Mouse (Mus musculus): ENCODE results near the gene Runx1.

The Runx1 gene

DNA sequence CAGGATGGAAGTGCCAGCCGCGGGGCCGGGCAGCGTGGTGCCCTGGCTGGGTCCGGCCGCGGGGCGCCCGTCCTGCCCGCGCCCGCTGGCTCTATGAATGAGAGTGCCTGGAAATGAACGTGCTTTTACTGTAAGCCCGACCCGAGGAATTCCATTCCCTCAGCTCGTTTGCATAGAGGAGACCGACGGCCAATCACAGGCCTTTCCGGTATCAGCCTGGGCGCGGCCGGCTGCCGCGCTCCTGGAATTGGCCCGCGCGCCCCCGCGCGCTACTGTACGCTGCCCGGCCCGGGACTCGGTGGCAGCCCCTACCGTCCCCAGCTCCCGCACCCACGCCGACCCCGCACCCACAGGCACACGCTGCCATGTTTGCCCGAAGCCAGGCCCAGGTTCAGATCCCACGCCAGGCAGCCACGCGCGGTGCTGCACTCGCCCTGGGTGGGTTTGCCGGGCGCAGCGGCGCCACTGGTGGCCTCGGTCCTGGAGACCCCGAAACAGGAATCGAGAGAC lies 128.7 kb downstream of the Runx1 start:
- peak; percentile 93 for DNase-seq

DNA sequence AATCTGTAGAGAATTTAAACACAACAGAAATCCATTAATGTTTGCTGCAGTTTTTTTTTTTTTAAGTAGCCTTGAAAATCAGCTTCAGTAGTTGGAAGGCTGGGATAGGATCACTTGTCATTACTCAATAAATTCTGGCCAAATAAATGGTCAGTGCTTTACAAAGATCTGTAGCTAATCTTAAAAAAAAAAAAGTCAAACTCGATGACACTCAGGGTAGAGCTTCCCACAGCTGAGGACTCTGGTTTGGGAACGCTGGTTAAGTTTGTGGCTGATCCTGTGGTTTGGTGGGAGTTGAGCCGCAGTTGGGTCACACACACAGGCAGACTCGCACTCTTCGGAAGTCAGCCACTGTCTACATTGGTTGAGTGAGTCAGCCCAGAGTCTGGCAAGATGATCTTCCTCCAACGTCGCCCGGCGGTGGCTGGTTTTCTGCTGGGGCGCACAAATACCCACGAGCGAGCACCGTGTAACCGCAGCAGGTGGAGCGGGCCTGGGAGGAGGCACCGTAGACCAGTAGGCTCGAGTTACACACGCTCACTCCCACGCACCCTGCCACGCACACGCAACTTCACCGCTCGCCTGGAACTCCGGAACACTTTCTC lies 129.4 kb downstream of the Runx1 start:
- peak; percentile 15 for DNase-seq

DNA sequence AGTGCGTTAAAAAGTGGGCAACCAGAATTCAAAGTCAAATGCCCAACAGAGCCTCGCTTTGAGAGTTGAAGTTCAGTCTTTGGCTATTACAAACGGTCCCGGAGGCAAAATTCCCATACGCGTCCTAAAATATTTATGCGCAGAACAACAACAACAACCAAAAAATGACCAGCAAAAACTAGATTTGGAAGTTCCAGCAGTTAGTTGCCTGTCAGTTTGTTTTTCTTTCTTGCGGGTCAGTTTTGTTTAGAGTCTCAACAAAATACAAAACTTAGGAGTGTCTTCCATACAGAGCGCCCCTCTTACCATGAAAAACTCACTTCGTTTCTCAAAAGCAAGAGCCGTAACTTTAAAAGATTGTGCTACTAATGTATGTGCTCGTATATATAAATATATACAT lies 130.0 kb downstream of the Runx1 start:
- DNase-seq: no peak

DNA sequence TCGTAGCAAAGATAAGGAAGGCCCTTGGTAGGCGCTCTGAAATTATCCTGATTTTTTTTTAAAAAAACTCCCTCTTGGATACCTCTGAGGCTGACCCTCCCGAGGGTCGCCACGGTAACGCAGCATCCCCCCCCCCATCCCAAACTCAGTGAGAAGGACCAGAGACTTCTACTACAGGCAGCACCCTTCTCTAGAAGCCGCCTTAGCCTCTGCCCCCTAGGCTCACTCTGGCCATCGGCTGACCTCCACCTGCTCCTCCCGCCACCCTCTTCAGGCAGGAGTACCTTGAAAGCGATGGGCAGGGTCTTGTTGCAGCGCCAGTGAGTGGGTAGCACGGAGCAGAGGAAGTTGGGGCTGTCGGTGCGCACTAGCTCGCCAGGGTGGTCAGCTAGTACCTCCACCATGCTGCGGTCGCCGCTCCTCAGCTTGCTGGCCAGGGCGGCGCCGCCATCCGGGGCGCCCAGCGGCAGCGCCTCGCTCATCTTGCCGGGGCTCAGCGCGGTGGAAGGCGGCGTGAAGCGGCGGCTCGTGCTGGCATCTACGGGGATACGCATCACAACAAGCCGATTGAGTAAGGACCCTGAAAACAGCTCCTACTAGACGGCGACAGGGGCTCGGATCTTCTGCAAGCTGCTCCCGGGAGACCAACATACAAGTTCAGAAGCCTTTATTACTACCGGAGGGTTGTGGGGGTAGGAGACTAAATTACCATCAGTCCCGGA lies 130.6 kb downstream of the Runx1 start:
- DNase-seq: peak; percentile 19

DNA sequence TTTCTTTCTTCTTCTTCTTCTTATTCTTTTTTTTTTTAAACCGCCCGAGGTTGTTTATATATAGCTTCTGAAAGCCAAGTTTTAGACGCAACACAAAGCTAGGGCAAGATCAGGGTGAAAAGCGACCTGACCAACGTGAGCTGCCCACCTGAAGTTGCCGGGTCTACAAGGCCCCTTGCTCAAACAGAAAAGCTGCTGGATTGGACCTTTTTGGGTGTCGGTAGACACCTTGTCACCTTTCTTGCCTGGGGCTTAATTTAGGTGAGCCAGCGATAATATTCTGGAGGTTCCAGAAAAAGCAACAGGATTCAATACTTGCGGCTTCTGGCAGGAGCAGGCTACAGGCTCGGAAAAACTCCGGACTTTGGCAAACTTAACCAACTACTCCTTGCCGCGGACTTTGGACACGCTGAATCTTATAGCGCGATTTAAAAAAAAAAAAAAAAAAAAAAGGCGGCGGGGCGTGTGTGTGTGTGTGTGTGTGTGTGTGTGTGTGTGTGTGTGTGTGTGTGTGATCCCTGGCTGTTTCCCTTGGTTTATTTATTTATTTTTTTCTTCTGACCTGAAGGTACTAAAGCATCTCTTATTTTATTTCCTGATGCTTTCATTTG lies 131.3 kb downstream of the Runx1 start:
- peak; percentile 13 for DNase-seq

DNA sequence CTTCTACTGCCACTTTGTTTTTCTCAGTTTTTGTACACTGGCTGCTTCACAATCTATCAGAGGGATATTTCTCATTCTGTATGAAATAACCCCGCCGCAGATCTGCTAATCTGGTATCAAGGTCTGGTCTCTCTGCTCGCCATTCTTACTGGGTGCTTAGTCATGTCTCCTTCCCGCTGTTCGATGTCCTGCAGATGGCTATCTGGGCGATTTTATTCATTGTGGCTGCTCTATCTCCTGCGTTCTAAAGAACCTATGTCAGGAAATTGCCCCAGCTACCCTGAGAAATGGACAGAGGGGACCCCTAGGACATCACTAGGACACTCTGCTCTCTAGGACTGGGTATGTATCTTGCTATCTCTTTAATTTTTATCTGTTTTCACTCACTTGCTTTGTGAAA lies 135.2 kb downstream of the Runx1 start:
- DNase-seq: no peak

DNA sequence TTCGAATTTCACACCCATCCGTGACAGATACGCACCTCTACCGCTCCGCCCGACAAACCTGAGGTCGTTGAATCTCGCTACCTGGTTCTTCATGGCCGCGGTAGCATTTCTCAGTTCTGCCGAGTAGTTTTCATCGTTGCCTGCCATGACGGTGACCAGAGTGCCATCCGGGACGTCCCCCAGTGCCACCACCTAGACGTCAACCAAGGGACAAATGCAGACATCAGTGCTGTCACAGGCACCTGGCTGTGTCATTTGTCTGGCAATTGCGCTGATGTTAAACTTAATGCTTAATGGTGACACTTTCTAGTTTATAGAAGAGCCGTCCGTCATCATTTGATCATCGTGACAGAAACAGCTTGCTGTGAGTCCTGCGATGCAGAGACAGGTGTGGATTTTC lies 137.0 kb downstream of the Runx1 start:
- DNase-seq: no peak

DNA sequence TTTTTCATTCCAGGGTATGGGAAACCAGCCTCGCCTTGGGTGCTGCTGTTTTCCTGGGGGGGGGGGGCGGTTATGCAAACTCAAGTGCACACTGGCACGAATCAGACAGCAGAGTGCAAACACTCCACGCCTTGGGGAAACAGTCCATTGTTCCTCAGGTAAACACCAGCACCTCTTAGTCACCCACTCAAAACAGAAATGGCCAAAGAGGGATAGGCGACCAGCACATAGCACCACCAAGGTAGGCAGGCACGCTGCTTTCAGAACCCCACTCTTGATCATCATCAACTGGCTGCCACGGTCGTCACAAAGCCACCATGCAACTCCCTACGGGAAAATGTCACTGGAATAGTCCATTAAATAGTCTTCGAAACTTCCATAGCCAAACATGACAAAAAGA lies 139.0 kb downstream of the Runx1 start:
- DNase-seq: no peak

DNA sequence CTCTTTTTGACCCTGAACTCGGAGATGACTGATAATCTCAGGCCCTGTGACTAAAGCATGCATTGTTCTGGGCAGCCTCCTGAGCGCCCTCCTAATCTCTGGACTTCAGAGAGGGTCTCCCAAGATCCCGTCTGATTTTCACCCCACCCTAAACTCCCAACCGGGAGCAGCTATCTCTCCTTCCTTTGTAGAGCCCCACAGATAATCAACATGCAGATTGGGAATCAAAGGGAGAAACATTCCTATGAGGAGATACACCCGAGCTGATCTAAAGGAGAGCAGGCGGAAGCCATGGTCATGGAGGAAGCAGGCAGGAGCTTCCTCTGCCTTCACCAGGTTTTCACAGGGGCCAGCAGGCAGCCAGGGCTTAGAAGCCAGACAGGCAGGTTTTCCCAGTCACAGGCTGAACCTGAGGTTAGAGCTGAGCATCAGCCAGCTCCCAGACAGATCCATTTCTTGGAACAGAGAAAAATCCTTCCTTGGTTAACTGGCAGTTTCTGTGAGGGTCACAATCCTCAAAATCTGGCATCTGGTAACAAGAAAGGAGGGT lies 140.1 kb downstream of the Runx1 start:
- DNase-seq: no peak

DNA sequence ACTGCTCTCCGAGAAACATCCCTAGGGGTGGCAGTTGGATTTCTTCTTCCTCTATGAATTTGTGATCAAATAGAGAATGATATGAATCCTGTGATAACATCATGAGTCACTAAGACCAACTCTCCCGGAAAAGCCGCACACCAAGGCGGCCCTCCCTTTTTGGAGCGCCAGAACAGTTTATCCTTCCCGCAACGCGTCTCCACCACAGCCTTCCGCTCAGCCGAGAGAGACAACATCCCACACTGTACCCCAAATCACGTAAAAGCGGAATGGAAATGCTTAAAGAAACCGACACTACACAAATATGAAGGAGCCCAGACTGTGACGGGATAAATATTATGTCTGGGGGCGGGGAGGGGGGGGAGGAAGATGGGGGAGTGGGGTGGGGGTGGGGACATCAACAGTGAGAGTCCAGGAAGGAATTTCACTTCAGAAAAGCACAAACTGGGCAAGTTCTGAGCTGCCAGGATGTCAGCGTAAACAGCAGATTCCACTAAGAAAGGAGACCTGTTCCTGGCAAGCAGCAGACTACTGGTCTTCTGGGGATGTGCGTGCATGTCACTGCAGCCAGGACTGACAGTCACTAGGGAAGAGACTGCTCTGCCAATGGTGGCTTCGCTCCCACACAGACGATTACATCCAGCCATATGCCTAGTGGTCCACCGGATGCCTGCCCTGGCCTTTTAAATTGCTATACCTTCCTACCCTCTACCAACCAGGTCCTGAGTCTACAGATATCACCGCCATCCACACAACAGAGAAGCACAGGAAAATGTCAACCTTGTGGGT lies 141.3 kb downstream of the Runx1 start:
- DNase-seq: no peak

DNA sequence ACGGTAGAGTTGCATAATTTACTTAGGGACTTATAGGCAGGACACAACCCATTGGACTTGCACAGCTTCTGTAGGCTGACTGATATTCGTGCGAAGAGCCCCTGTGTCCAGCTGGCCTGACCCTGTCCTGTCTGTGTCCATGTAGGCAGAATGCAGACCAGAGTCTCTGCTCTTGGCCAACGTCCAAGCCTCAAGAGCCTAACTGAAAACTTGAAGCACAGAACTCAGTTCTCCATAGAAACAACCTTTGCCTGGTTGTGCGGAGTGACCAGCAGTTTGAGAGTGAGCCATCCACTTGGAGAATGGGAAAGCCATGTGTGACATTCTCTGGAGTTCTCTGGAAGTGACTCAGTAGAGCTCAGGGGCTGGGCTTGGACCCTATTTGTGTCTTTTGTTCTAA lies 149.3 kb downstream of the Runx1 start:
- peak; percentile 23 for DNase-seq

DNA sequence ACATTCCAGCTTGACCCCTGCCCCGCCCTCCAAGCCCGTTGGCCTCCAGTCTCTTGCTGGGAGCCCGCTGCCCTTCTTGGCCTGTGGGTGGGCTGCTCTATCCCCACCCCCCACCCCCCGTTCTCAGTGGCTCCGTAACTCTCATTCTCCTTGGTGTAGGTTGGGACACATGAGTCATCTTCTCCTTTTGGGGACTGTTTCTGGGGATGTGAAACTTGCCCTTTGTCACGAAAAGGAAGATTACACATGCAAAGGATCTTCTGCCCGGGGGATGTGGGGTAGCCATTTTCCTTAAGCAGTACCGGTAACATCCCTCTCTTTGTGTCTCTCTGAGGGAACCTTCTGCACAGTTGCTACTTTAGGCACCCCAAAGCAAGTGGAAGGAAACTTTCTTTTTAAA lies 150.3 kb downstream of the Runx1 start:
- no peak for DNase-seq

DNA sequence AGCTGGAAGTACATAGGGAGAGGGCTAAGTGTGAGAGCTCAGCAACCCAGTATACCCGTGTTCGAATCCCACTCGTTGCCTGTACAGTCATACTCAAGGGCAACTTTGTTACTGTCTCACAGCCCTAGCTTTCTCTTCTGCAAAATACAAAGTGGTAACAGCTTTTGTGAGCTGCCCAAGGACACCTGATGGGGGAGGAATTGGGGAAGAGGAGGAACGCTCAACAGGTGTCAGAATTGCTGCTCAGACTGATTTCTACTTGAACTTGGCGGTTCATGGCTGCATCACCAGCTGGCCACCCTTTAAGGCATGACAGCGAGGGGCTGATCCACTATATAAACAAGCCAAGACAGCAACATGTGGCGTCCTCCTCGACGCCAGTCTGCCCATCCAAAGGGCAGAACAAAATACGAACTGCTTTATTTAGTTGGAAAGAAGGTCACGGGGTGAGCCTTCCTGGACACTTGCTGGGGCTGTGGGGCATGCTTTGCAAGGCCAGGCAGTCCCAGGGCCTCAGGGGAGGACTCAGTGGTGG lies 151.0 kb downstream of the Runx1 start:
- no peak for DNase-seq

DNA sequence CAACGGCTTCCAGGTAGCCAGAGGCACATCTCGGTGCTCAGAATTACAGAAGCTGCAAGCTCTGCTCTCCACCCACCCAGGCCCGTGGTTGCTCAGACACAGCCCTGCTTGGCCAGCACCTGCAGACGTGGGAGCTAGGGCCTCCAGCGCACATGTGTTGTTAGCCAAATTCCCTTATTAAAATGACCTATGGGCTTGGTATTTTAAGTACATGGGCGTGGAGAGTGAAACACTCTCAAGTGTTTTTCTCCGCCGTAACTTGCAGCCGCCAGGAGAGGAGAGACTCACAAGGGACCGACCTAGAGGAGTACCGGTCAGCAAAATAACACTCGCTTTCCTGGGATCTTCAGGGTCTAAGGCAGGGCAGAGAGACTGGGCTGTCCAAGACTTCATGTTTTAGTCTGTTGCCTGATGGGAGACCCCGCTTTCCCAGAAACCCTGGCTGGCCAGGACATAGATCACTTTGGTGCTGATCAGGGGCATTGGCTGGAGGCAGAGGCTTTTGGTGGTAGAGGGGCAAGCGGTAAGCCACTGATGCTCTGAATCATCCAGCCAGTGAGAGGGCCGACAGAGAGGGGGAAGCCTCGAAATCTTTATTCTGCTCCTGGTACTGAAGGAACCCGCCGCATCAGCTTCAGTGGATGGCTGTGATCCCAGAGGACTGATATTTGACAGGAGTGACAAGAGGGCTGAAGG lies 151.7 kb downstream of the Runx1 start:
- no peak for DNase-seq

DNA sequence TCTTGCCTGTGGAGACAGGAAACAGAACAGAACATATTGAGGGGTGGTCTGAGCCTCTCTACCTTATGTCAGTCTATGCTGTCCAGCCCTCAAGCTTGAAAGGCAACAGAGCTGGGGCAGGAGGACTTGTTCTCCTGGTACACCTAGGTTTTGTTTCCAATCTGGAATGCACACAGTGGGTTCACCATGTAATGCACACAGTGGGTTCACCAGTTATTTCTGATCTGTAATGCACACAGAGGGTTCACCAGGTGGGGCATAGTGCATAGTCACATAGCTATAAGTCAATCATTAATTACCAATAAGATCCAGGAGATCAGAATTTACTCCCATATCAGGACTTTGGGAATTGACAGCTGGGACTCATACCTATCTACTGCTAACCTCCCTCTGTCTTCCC lies 157.1 kb downstream of the Runx1 start:
- no peak for DNase-seq

DNA sequence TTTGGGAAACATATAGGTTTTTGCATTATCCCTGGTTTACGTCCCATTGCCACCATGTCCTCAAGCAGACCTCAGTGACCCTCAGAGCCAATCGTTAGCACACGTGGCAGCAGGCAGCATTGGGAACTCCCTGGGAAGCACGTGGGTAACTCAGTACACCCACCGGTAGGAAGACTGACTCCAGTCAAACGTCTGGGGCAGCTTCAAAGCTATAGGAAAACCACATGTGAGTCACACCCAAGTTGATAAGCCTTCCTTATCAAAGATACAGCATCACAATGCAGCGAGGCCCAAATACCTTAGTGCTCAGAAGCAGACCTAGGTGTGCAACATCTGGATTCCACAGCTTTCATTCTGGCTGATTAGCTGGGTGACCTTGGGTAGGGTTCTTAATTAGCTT lies 164.2 kb downstream of the Runx1 start:
- DNase-seq: no peak

DNA sequence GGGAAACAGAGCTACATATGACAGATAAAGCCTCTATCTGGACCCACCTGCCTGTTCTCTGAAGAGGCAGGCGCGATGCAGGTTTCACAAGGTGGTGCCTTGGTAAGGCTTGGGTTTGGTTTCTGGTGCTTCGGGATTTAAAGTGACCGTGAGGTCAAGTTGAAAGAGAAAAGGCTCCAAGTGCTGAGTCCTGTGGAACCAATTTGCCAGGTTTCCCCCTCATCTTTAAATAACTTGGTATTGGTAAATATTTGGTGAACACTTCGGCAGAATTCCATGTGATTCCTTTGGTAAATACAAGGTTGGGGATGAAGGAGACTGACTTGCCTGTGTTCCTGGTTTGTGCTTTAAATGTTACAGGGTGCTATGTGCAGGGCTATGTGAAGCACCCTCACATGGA lies 169.2 kb downstream of the Runx1 start:
- DNase-seq: no peak

DNA sequence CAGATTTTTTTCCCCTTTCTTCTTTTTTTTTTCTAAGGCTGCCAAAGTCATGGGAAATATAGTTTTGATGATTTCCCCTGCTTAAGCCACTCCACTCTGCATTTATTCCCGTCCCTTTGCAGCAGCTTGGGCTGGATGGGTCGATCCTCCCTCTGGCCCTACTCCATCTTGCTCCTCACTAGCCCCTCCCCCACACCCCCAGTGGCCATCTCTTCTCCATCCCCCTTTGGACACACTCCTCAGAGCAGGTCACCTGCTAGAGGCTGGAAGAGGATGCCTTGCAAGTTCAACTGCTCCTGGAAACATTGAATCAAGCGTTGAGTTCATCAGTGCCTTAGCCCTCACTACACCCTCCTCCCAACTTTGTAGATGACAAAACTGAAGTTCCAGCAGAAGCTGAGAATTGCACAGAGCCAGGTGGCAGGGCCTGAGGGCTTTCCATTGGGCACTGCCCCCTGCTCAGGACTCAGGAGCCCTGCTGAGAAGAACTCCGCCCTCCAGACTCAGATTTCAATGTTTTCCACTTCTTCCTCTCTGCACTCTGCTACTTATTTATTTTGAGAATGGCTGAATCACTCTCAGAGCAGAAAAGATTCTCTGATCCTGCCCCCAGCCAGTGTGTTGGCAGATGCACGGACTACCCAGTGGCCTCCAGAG lies 171.5 kb downstream of the Runx1 start:
- DNase-seq: no peak

DNA sequence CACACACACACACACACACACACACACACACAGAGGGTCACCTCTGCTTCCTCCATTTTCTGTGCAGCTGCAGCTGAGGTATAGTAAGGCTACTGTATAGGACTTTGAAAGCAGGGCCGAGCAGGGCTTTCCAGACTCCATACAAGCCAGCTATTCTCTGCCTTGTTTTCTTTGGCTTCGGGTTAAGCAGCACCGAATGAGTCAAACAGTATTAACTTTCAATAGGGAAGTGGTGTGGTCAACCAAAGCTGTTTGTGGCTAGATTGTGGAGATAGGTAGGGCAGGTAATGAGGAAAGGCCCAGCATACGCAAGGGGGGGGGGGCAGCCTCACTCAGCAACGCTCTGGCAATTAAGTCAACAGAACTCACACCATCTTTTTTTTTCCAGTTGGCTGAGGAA lies 172.1 kb downstream of the Runx1 start:
- no peak for DNase-seq

DNA sequence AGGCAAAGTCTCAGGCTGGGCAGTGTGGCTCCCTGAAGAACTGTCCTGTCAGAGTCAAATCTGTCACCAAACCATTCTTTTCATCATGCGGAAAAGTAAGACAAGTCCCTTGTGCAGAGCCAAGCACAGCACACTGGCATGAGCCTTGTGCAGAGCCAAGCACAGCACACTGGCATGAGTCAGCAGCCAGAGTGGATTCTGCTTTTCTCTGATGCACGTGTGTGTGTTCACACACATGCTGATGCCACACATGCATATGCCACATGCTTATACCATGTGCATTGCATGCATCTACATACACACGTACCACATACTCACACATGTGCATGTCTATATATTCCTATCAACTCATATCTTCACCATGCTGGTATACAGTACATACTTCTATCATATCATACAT lies 174.7 kb downstream of the Runx1 start:
- no peak for DNase-seq

DNA sequence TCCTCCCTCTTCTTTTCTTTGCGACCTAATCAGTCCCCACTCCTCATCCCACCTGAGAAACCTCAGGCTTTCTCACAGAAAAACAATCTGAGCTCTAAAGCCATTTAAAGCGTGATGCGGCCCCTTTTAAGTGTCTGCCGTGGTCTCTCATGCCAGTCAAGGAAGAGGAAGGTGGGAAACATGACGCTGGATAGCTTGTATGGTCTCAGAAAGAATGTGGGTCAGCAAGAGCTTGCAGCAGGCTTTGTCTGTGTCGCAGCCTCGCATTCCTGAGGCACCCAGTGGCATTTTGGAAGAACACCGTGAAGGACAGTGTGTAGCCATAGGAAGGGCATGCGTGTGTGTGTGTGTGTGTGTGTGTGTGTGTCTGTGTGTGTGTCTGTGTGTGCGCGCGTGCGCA lies 179.8 kb downstream of the Runx1 start:
- DNase-seq: no peak

Measured in kidney, postnatal 14 days (tissue).